Mouse (Mus musculus) retina, postnatal 7 days (tissue): Measurements from ENCODE around the gene Nfkbia.

Experiments
- DNase-seq: peaks from one replicate; pipeline ENCODE4 v3.0.0-alpha.2; 2012; ENCODE audit warnings: low read depth, low spot score

Gene Nfkbia

GRCm38 (mm10) chr12:55466816-55467215 is 25.6 kb downstream of the Nfkbia start:
- DNase-seq = no peak

- no peak for DNase-seq
These were observed 26.3 kb downstream of the Nfkbia start for GRCm38 (mm10) chr12:55466088-55466701.

DNA sequence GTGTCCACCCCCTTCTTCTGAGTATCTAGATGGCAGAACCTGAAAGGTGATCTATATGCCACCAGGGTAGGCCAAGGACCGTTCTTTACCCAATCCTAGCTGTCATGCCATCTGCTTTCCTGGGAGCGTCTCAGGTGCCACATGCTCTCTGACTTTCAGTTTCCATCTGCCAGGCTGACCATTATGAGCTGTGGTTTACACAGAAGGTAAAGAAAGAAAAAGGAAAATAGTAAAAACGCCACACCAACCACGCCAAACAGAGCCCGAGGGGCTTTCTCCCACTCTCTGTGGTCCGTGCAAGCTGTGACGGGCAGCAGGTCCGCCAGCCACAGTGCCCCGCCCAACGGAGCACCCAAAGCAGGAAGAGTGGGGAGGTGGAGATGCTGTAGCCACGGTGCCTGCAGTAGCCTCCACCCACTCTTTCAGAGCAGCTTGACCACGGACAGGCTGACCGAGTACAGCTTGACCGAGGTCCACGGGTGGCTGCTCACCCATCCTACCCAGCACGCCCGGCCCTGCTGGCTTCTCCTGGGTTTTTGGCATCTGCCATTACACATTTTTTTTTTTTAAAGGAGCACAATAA is 27.0 kb downstream of the Nfkbia start:
- no peak for DNase-seq

- DNase-seq = no peak
These were observed 27.5 kb downstream of the Nfkbia start for GRCm38 (mm10) chr12:55464846-55465361.

GRCm38 (mm10) chr12:55463992-55464845 is 28.2 kb downstream of the Nfkbia start:
- DNase-seq = no peak

GRCm38 (mm10) chr12:55463087-55463486 is 29.4 kb downstream of the Nfkbia start:
- no peak for DNase-seq

GRCm38 (mm10) chr12:55462456-55462855 is 30.0 kb downstream of the Nfkbia start:
- DNase-seq = no peak

GRCm38 (mm10) chr12:55461767-55462166 is 30.7 kb downstream of the Nfkbia start:
- no peak for DNase-seq

DNA sequence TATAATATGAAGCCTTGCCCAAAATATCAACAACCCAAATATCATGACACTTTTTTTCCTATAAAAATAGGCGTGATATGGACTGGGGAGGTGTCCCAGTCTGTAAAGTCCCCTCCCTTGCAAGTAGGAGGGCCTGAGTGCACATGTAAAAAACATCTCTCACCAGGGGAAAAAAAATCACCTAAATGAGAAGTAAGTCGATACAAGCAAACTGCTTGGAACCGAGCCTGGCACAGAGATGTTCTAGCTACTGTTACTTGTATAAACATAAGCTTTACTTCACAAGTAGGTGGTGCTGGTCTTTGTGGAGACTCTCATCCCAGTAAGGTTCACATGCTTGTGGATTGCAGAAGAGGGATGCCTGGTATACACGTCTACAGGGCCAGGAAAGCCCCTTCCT is 31.5 kb downstream of the Nfkbia start:
- DNase-seq = no peak

DNA sequence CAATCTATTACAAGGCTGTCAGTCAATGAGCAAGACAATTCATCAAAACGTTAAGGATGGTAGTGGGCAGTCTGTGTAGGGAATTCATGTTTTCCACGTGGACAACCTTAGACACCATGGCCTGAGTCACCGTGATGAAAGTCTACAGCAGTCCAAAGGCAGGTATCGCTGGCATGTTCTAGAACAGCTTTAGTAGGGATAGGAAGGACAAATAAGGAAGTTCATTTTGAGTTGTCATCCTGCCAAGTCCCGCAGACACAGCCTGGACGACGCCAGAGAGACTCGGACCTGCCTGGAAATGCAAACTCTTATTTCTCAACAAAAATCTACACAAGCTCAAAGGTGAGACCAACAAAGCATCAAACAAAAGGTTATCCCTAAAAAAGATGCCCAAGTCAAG is 32.7 kb downstream of the Nfkbia start:
- no peak for DNase-seq

DNA sequence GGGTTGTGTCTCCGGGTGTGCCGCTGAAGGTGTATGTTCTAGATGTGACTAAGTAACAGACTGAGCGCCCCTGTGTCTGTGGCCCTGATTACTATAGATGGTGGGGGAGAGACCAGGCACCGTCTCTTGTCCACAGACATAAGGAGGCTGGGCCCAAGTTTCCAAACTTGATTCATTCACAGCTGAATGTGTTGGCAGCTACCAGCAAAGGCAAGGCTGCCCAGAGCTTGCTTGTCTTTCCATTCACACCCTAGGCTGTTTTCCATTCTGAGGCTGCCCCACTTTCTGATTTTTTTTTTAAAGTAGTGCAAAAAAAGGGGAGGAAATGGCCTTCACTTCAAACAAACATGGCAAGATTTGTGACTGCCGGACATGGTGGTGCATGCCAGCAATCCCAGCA is 35.6 kb downstream of the Nfkbia start:
- DNase-seq = no peak

DNA sequence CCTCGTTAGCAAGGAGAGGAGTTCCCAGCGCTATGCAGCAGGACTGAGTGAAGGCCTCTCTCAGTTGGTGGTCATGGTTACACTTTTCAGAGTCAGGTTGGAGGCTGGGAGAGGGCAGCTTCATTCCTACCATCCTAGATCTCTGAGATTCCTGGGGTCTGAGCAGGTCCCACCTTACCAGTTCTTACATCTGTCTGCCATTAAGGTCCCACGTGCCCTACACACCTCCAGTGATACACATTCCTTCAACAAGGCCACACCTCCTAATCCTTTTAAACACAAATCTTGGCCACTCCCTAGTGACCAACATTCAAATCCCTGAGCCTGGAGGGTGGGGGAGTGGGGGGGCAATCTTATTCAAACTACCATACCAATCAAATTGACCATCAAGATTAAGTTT is 36.3 kb downstream of the Nfkbia start:
- no peak for DNase-seq

DNA sequence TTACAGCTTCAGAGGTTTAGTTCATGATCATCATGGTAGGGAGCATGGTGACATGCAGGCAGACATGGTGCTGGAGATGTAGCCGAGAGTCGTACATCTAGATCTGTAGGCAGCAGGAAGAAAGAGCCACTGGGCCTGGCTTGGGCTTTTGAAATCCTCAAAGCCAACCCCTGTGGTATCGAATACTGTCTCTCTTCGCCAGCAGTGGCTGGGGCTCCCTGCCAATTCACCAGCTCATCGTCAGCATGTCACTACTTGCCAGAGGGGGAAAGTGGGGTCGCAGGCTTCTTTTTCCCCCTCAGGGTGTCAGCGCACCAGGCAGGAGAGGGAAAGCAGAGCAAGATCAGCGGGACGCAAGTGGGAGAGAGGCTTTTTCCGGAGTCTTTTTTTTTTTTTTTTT is 37.2 kb downstream of the Nfkbia start:
- no peak for DNase-seq

DNA sequence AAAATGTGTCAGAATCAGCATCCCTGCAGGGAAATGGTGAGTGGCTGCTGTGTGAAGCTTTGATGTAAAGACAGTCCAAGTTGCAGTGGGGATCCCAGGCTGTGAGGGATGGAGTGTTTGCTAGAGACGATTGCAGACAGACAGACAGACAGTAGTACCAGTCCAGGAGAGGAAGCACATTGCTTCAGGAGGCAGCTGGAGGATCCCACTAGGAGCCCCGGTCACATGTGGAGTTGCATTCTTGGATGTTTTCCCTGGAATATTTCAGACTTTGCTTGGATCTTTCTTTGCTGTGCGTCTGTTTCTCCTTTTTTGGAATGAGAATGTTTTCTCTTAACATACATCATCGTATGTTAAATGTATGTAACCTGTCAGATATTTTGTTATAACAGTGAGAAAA is 38.5 kb downstream of the Nfkbia start:
- no peak for DNase-seq

DNA sequence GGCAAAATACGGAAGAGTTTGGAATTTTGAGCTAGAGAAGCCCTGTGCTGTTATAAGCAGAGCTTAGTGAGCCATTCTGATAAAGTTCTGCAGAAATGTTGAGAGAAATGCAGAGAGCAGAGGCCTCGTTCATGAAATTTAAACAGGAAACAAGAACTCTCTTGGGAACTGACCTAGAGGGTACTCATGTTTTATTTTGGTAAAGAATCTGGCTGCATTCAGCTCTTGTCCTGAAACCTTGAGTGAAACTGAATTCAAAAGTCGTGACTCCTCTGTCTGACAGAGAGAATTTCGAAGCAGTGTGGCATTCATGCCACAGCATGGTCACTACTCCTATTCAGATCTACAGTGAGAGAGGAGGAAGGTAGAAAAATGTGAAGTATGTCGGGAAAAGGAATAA is 39.6 kb downstream of the Nfkbia start:
- DNase-seq = no peak

DNA sequence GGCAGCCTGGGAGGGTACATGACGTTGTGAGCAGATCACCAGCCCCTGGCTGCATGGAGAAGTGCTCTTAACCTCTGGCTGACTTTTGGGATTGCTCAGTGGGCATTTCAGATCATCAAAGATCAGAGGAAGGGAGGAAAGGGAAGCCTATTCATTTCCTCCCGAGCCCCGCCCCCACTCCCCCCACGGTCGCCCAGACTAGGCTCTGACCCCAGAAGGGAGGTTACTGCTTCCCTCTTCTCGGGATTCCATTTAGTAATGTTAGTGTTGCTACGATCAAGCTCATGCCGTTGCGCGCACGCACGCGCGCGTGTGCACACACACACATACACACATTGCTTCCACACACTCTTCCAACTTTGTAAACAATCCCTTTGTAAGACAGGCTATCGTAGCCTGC is 42.0 kb downstream of the Nfkbia start:
- no peak for DNase-seq

DNA sequence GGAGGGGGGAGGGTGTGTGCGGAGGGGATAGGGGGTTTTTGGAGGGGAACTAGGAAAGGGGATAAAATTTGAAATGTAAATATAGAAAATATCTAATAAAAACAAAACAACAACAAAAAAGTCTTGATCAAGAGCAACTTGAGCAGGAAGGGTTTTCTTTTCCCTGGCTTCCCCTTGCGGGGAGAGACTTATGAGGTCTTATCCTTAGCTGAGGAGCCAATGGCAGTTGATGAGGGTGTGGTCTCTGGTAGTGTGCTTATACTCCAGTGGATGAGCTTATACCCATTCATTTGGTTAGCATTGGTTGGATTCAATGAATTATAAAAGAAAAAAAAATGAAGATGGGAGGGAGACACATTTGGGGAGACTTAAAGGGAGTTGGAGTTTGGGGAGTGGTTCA is 43.4 kb downstream of the Nfkbia start:
- no peak for DNase-seq

- no peak for DNase-seq
These were observed 44.0 kb downstream of the Nfkbia start for GRCm38 (mm10) chr12:55448457-55448856.

DNA sequence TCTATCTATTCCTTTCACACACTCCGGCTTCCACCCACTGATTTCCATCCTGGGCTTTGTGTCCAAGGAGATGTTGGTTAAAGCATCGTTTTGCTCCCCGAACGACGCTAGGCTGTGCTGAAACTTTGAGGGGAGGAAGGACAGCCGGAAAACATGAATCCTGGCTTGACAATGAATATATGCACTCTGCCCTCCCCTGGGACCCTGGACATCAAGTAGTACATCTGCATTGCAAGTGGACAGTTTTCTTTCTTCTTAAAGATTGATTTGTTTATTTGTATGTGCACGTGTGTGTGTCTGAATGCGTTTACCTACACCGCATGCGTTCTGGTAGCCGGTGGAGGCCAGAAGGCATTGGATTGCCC is 45.1 kb downstream of the Nfkbia start:
- no peak for DNase-seq

DNA sequence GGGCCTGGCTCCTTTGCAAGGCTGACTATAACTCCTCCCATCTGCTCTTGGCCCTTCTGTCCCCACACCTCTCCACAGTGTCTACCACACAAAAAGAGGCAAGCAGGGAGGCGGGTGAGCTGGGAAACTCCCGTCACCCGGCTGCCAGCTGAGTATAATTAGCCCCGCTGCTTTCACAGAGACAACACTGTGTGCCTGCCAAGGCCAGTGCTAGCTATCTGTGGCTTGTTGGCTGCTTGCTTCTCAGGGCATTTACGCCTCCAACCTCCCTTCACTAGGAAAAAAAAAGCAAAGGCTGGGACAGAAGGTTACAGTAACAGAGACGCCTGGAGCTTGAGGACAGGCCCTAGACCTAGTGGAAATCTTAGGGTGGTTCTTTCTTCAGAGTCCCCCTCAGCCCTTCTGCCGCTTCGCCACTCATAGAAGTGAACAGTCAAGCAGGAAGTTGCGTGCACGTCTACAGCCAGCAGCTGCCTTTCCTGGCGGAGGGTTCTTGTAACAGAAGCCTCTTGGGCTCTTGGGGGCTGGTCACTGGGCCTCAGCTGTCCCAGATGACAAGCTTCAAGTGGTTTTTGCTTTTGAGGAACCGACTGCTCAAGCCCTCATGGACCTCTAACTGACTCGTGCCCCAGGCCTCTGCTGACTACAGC is 45.6 kb downstream of the Nfkbia start:
- peak; percentile 20 for DNase-seq

DNA sequence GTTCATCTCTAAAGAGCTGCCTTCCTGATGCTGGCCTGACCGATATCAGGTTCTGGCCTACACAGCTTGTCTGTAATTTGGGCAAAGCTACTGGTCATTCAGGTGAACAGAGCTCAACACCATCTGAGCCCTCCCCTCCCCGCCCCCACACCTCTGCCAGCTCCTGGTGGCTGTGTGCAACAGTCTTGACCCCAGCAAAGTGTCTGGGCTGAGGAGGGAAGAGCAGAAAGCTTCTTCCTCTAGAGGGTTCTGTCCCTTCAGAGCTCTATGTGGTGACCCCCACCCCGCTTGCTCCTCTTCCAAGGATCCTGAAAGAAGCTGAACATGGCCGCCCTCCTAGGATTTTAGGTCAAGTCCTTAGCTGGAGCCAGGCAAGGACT is 46.1 kb downstream of the Nfkbia start:
- DNase-seq = no peak

- DNase-seq = no peak
These were observed 46.9 kb downstream of the Nfkbia start for GRCm38 (mm10) chr12:55445583-55445982.
